Mouse (Mus musculus): ENCODE data around the gene Med23. TPM values are rescaled to one million over a fixed set of nuclear protein-coding genes. Genes with fewer than 3 reads are reported as not detected.
A peak's percentile ranks its signal among the peaks of the same experiment; 100 is the strongest.

Med23 gene
- 6.0 and 6.3 TPM in 2 replicates for polyA plus RNA-seq (2015; fragmentation: Nextera tagmentation; extraction: Ambion mirVana)

- peak within 1 kb of the TSS; percentile 93 for H3K9ac ChIP-seq (ENCODE audit: low read depth, low read length)
- H3K4me2 ChIP-seq (ENCODE audit: low read depth, low read length), result peak within 1 kb of the TSS; percentile 70
- H3K36me3 ChIP-seq (ENCODE audit: control insufficient read depth, insufficient read depth), result peaks cover 10% of the 10 kb centered on the region
- ATAC-seq (ENCODE audit: low read depth), result peak; percentile 100
- H3K9me3 ChIP-seq (replicated peaks; ENCODE audit: control insufficient read depth, low read length), result no peaks in the 10 kb centered on the region
- peak within 1 kb of the TSS; percentile 83 for H3K4me3 ChIP-seq (ENCODE audit: low read depth, low read length)
- peaks cover 2% of the 10 kb centered on the region; the same call in 1 of the 2 replicates for H3K4me1 ChIP-seq (ENCODE audit: control insufficient read depth, low read depth, low read length)
- H3K27me3 ChIP-seq (ENCODE audit: control insufficient read depth, insufficient read depth, low read depth, low read length), result no peaks in the 10 kb centered on the region
- peak within 1 kb of the TSS; percentile 60 for H3K27ac ChIP-seq (ENCODE audit: low read length)
- WGBS (ENCODE audit: insufficient replicate concordance), result under 1% methylated on average over 36 of the region's 36 CpGs
These were observed at the start of gene Med23 for GRCm38 (mm10) chr10:24869760-24870290. Gene Med23 (plus strand): TSS chr10:24869986.

GRCm38 (mm10) chr10:24821990-24822676 is 47.7 kb upstream of the Med23 start:
- H3K4me3 ChIP-seq (ENCODE audit: low read depth, low read length), result no peak overlapping the region
- H3K4me1 ChIP-seq (ENCODE audit: control insufficient read depth, low read depth, low read length), result peaks cover 19% of the 10 kb centered on the region
- no peaks in the 10 kb centered on the region for H3K27me3 ChIP-seq (ENCODE audit: control insufficient read depth, insufficient read depth, low read depth, low read length)
- no peaks in the 10 kb centered on the region for H3K9me3 ChIP-seq (replicated peaks; ENCODE audit: control insufficient read depth, low read length)
- peak overlapping the region; percentile 62 for H3K27ac ChIP-seq (ENCODE audit: low read length)
- peak overlapping the region; percentile 32; the same call in 1 of the 2 replicates for H3K4me2 ChIP-seq (ENCODE audit: low read depth, low read length)
- H3K36me3 ChIP-seq (ENCODE audit: control insufficient read depth, insufficient read depth), result no peaks in the 10 kb centered on the region
- ATAC-seq (ENCODE audit: low read depth), result peak; percentile 81
- no peak overlapping the region for H3K9ac ChIP-seq (ENCODE audit: low read depth, low read length)
- 35% methylated on average over 4 of the region's 4 CpGs for WGBS (ENCODE audit: insufficient replicate concordance)

- H3K27ac ChIP-seq (ENCODE audit: low read length), result no peak overlapping the region
- no peak for ATAC-seq (ENCODE audit: low read depth)
- H3K4me3 ChIP-seq (ENCODE audit: low read depth, low read length), result no peak overlapping the region
- H3K36me3 ChIP-seq (ENCODE audit: control insufficient read depth, insufficient read depth), result no peaks in the 10 kb centered on the region
- WGBS (ENCODE audit: insufficient replicate concordance), result 61% methylated on average over 1 of the region's 1 CpGs
- H3K9me3 ChIP-seq (replicated peaks; ENCODE audit: control insufficient read depth, low read length), result no peaks in the 10 kb centered on the region
- H3K27me3 ChIP-seq (ENCODE audit: control insufficient read depth, insufficient read depth, low read depth, low read length), result no peaks in the 10 kb centered on the region
- no peak overlapping the region for H3K9ac ChIP-seq (ENCODE audit: low read depth, low read length)
- H3K4me1 ChIP-seq (ENCODE audit: control insufficient read depth, low read depth, low read length), result peaks cover 24% of the 10 kb centered on the region
- no peak overlapping the region for H3K4me2 ChIP-seq (ENCODE audit: low read depth, low read length)
These were observed 46.9 kb upstream of the Med23 start for GRCm38 (mm10) chr10:24822842-24823241.

GRCm38 (mm10) chr10:24823265-24823664 is 46.5 kb upstream of the Med23 start:
- no peaks in the 10 kb centered on the region for H3K9me3 ChIP-seq (replicated peaks; ENCODE audit: control insufficient read depth, low read length)
- peaks cover 26% of the 10 kb centered on the region for H3K4me1 ChIP-seq (ENCODE audit: control insufficient read depth, low read depth, low read length)
- H3K27me3 ChIP-seq (ENCODE audit: control insufficient read depth, insufficient read depth, low read depth, low read length), result no peaks in the 10 kb centered on the region
- H3K9ac ChIP-seq (ENCODE audit: low read depth, low read length), result 0 out of 2 replicates have a peak overlapping the region, but pooled peaks have one; percentile 22
- peak overlapping the region; percentile 49 for H3K4me2 ChIP-seq (ENCODE audit: low read depth, low read length)
- ATAC-seq (ENCODE audit: low read depth), result peak; percentile 84
- no peak overlapping the region; the same call in 1 of the 2 replicates for H3K4me3 ChIP-seq (ENCODE audit: low read depth, low read length)
- 11% methylated on average over 1 of the region's 1 CpGs for WGBS (ENCODE audit: insufficient replicate concordance)
- no peaks in the 10 kb centered on the region for H3K36me3 ChIP-seq (ENCODE audit: control insufficient read depth, insufficient read depth)
- peak overlapping the region; percentile 66 for H3K27ac ChIP-seq (ENCODE audit: low read length)

GRCm38 (mm10) chr10:24823697-24824535 is 45.9 kb upstream of the Med23 start:
- H3K27me3 ChIP-seq (ENCODE audit: control insufficient read depth, insufficient read depth, low read depth, low read length), result no peaks in the 10 kb centered on the region
- peak overlapping the region; percentile 7; the same call in 1 of the 2 replicates for H3K4me3 ChIP-seq (ENCODE audit: low read depth, low read length)
- WGBS (ENCODE audit: insufficient replicate concordance), result 44% methylated on average over 16 of the region's 16 CpGs
- H3K27ac ChIP-seq (ENCODE audit: low read length), result peak overlapping the region; percentile 66
- H3K4me2 ChIP-seq (ENCODE audit: low read depth, low read length), result peak overlapping the region; percentile 49
- 0 out of 2 replicates have a peak overlapping the region, but pooled peaks have one; percentile 22 for H3K9ac ChIP-seq (ENCODE audit: low read depth, low read length)
- H3K9me3 ChIP-seq (replicated peaks; ENCODE audit: control insufficient read depth, low read length), result no peaks in the 10 kb centered on the region
- H3K4me1 ChIP-seq (ENCODE audit: control insufficient read depth, low read depth, low read length), result peaks cover 30% of the 10 kb centered on the region
- peak; percentile 67 for ATAC-seq (ENCODE audit: low read depth)
- H3K36me3 ChIP-seq (ENCODE audit: control insufficient read depth, insufficient read depth), result no peaks in the 10 kb centered on the region

- H3K4me3 ChIP-seq (ENCODE audit: low read depth, low read length), result no peak overlapping the region
- H3K4me1 ChIP-seq (ENCODE audit: control insufficient read depth, low read depth, low read length), result peaks cover 33% of the 10 kb centered on the region
- H3K4me2 ChIP-seq (ENCODE audit: low read depth, low read length), result no peak overlapping the region
- H3K9ac ChIP-seq (ENCODE audit: low read depth, low read length), result no peak overlapping the region
- WGBS (ENCODE audit: insufficient replicate concordance), result 84% methylated on average over 8 of the region's 8 CpGs
- no peak for ATAC-seq (ENCODE audit: low read depth)
- H3K36me3 ChIP-seq (ENCODE audit: control insufficient read depth, insufficient read depth), result no peaks in the 10 kb centered on the region
- no peaks in the 10 kb centered on the region for H3K27me3 ChIP-seq (ENCODE audit: control insufficient read depth, insufficient read depth, low read depth, low read length)
- no peaks in the 10 kb centered on the region for H3K9me3 ChIP-seq (replicated peaks; ENCODE audit: control insufficient read depth, low read length)
- H3K27ac ChIP-seq (ENCODE audit: low read length), result no peak overlapping the region
These were observed 45.2 kb upstream of the Med23 start for GRCm38 (mm10) chr10:24824621-24825020.

- ATAC-seq (ENCODE audit: low read depth), result no peak
- H3K36me3 ChIP-seq (ENCODE audit: control insufficient read depth, insufficient read depth), result no peaks in the 10 kb centered on the region
- no peak overlapping the region for H3K4me2 ChIP-seq (ENCODE audit: low read depth, low read length)
- no peaks in the 10 kb centered on the region for H3K9me3 ChIP-seq (replicated peaks; ENCODE audit: control insufficient read depth, low read length)
- H3K9ac ChIP-seq (ENCODE audit: low read depth, low read length), result no peak overlapping the region
- WGBS (ENCODE audit: insufficient replicate concordance), result 73% methylated on average over 7 of the region's 7 CpGs
- peaks cover 39% of the 10 kb centered on the region for H3K4me1 ChIP-seq (ENCODE audit: control insufficient read depth, low read depth, low read length)
- no peak overlapping the region for H3K4me3 ChIP-seq (ENCODE audit: low read depth, low read length)
- H3K27ac ChIP-seq (ENCODE audit: low read length), result no peak overlapping the region
- no peaks in the 10 kb centered on the region for H3K27me3 ChIP-seq (ENCODE audit: control insufficient read depth, insufficient read depth, low read depth, low read length)
These were observed 44.2 kb upstream of the Med23 start for GRCm38 (mm10) chr10:24825456-24826081.

GRCm38 (mm10) chr10:24826130-24826529 is 43.7 kb upstream of the Med23 start:
- peaks cover 41% of the 10 kb centered on the region for H3K4me1 ChIP-seq (ENCODE audit: control insufficient read depth, low read depth, low read length)
- no peak overlapping the region for H3K4me3 ChIP-seq (ENCODE audit: low read depth, low read length)
- no peak overlapping the region for H3K27ac ChIP-seq (ENCODE audit: low read length)
- ATAC-seq (ENCODE audit: low read depth), result no peak
- no peaks in the 10 kb centered on the region for H3K36me3 ChIP-seq (ENCODE audit: control insufficient read depth, insufficient read depth)
- H3K4me2 ChIP-seq (ENCODE audit: low read depth, low read length), result no peak overlapping the region
- no peaks in the 10 kb centered on the region for H3K9me3 ChIP-seq (replicated peaks; ENCODE audit: control insufficient read depth, low read length)
- no peak overlapping the region for H3K9ac ChIP-seq (ENCODE audit: low read depth, low read length)
- no peaks in the 10 kb centered on the region for H3K27me3 ChIP-seq (ENCODE audit: control insufficient read depth, insufficient read depth, low read depth, low read length)
- WGBS (ENCODE audit: insufficient replicate concordance), result 64% methylated on average over 6 of the region's 6 CpGs

Measured in liver, embryonic 16.5 days (tissue).